Mouse (Mus musculus) megakaryocyte, embryonic 14.5 days (primary cell): ENCODE results near the gene Patl2.

ENCODE experiments used
- FLI1 ChIP-seq: IDR thresholded peaks from 2 replicates; pipeline ENCODE4 v1.6.1; 2012; ENCODE audit warnings: low read length, inconsistent platforms, mixed read lengths
- GATA1 ChIP-seq: IDR thresholded peaks from 3 replicates; pipeline ENCODE4 v1.6.1; 2012; ENCODE audit warnings: mixed read lengths, low read length, inconsistent platforms, borderline replicate concordance

- TF ChIP-seq GATA1: no peak
- TF ChIP-seq FLI1: no peak
Measured at GRCm38 (mm10) chr2:122157561-122157960, 28.4 kb downstream of the Patl2 start.
